Mouse (Mus musculus): ENCODE measurements around the gene Sf3a3. TPM values are rescaled to one million over a fixed set of nuclear protein-coding genes. Genes with fewer than 3 reads are reported as not detected.
A peak's percentile ranks its signal among the peaks of the same experiment; 100 is the strongest.

The Sf3a3 gene
- total RNA-seq, 2 experiments from 2014 or later = 45.9 to 47.3 TPM

- intact Hi-C loops (cut with DNase I) = loop anchor here (10.0 kb wide), 1 partner anchor 69 kb away; no protein-coding TSS in a partner anchor
- no peak for DNase-seq
These were observed 11.5 kb downstream of the Sf3a3 start for GRCm38 (mm10) chr4:124726121-124726520.

GRCm38 (mm10) chr4:124736952-124737351, 22.4 kb downstream of the Sf3a3 start:
- intact Hi-C loops (cut with DNase I) = no loop called here
- no peak for DNase-seq

DNA sequence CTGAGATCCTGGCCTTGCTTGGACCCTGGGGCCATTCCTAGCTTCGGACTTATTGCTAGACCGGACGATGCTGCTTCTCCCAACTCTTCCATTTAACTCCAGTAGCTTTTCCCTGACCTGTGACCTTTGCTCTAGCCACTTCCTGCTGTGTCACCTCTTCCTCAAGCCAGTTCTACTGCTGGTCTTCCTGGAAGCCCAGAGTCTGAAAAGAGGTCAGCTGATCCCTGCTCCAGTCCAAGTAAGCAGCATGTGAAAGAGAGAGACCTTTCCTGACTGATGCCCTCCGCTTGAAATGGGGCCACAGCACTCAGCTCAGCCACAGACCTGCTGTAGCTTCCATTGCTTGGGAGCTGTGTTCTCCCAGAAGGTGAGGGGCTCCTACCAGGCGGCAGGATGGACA, 22.9 kb downstream of the Sf3a3 start:
- no peak for DNase-seq
- intact Hi-C loops (cut with DNase I) = no loop called here

DNA sequence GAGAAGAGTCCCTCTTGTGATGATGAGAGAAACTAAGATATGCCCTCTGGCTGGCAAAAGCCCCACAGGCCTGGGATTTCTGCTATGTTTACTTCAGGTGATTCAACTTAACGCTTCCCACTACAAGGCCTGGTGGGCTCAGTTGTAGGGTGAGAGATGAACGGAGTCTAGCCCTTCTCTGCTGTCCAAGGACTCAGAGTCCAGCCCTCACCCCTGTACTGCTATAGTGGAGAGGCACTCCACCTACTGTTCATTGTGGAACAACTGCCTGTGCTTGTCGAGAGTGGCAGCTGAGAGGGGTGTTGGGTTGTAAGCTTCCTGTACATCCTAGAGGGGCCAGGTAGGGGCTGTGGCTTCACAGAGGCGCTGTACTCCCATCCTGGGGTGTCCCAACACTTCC, 23.4 kb downstream of the Sf3a3 start:
- DNase-seq = no peak
- intact Hi-C loops (cut with DNase I) = no loop called here

- intact Hi-C loops (cut with DNase I) = no loop called here
- DNase-seq = no peak
These were observed 24.2 kb downstream of the Sf3a3 start for GRCm38 (mm10) chr4:124738783-124739182.

GRCm38 (mm10) chr4:124741376-124742343, 27.1 kb downstream of the Sf3a3 start, which contains the start of gene Inpp5b:
TSS of gene Inpp5b (plus strand) at chr4:124741850.
- peak; percentile 80 for DNase-seq
- intact Hi-C loops (cut with DNase I) = no loop called here

- intact Hi-C loops (cut with DNase I) = no loop called here
- no peak for DNase-seq
These were observed 28.3 kb downstream of the Sf3a3 start for GRCm38 (mm10) chr4:124742839-124743238.

GRCm38 (mm10) chr4:124746577-124746976, 32.0 kb downstream of the Sf3a3 start:
- intact Hi-C loops (cut with DNase I) = no loop called here
- DNase-seq = no peak

- intact Hi-C loops (cut with DNase I) = no loop called here
These were observed 33.3 kb downstream of the Sf3a3 start for GRCm38 (mm10) chr4:124747851-124748250.

GRCm38 (mm10) chr4:124751300-124752250, 37.0 kb downstream of the Sf3a3 start:
- intact Hi-C loops (cut with DNase I) = no loop called here
- peak; percentile 97 for DNase-seq

More at GRCm38 (mm10) chr4:124747851-124748250, 33.3 kb downstream of the Sf3a3 start:
- DNase-seq = no peak

GRCm38 (mm10) chr4:124752281-124753199, 38.0 kb downstream of the Sf3a3 start:
- DNase-seq = no peak
- intact Hi-C loops (cut with DNase I) = no loop called here

DNA sequence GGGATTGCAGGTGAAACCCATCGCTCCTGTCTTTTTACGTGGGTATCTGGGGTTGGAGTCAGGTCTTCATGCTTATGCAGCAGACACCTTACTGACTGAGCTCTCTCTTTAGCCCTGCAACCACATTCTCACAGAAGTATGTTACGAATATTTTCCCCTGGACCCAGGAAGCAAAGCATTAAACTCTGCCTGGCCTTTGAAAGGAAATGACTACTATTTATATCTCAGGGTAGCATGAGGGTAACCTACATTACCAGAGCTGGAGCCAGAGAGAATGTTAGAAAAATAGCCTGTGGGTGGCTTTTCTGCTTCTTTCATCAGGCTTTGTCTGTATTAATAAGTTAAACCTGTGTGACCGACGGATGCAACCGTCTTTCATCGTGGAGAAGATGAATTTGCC, 41.0 kb downstream of the Sf3a3 start:
- no peak for DNase-seq
- intact Hi-C loops (cut with DNase I) = no loop called here

DNA sequence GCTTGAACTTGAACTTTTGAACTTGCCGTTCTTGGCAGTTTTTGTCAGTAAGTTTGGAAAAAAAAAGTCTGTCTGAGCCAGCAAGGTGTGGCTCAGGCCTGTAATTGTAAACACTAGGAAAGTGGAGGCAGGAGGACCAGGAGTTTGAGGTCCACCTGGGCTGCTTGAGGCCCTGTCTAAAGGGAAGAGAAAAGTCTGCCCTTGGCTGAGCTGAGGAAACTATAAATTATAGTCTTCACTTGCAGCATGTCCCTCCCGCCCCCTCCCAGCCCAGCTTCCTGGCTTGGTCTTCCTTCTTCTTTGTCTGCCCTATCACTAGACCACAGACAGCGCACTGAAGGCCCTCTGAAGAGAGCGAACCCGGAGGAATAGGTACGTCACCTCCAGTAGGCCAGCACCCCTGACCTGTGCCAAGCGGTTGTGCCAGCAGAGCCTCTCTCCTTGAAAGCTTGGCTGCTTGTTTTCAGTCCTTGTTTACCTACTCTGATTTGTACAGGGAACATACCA, 44.8 kb downstream of the Sf3a3 start:
- intact Hi-C loops (cut with DNase I) = no loop called here

GRCm38 (mm10) chr4:124761201-124761600, 46.6 kb downstream of the Sf3a3 start:
- no peak for DNase-seq
- intact Hi-C loops (cut with DNase I) = no loop called here

More for the DNA sequence above, 44.8 kb downstream of the Sf3a3 start:
- DNase-seq = no peak

DNA sequence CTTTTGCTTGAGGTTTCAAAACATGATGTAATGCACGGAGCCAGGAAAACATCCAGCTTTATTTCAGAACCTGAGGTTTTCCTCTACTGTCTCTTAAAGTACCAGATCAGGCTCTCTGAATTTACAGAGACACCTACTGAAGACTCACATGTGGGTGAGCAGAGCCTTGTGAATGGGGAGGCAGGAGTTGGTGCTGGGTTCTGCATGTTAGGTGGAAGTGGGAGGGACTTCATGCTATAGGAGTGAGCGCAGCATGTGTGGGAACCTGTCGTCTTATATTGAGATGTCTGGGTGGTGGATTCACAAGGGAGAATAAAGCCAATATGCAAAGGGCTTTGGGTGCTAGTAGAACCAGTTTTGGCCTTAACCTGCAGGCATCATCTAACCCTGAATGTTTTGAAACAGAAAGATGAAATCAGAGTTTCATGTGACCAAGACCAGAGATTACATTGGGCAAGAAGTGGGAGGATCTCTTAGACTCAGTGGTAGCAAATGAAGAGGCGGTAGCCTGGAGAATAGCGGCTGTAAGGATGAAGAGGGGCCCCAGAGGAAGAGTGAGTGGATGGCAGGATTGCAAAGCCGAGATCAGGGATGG, 48.4 kb downstream of the Sf3a3 start:
- intact Hi-C loops (cut with DNase I) = no loop called here
- no peak for DNase-seq

- no peak for DNase-seq
These were observed 51.4 kb downstream of the Sf3a3 start for GRCm38 (mm10) chr4:124765802-124766565.

GRCm38 (mm10) chr4:124766566-124766940, 52.0 kb downstream of the Sf3a3 start:
- no peak for DNase-seq
- intact Hi-C loops (cut with DNase I) = no loop called here

More at GRCm38 (mm10) chr4:124765802-124766565, 51.4 kb downstream of the Sf3a3 start:
- intact Hi-C loops (cut with DNase I) = no loop called here

DNA sequence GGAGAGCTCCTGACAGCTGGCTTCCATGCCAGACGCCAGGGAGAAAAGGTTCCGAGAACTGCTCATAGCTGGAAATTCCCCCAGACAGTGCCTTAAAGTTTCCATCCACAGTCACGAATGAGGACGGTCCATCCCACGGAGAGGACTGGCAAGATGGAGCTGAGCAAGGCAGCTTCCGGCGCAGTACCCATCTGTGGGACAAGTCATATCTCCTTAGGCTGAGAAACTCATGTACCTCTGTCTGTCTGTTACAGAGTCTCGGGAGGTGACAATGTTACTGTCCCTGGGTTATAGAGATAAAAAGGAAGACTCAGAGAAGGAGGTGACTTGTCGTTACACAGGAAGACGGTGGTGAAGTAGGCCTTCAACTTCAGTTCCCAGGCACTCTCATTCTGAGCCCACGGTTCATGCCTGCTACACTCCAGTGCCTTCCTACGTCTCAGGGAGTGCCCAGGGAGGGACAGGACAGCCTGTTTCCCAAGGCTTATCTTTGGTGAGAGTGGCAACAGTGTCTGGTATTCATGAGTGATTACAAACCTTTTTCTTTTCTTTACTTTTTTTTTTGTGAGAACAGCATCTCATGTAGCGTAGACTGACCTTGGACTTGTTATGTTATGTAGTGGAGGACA, 54.5 kb downstream of the Sf3a3 start:
- DNase-seq = no peak

More for the DNA sequence above, 54.5 kb downstream of the Sf3a3 start:
- intact Hi-C loops (cut with DNase I) = no loop called here
